7 mouse cellular contexts compared by ENCODE assay signal in genomic region chr3:95986001-95986622, GRCm38 (mm10). TPM values are rescaled to one million over a fixed set of nuclear protein-coding genes. Genes with fewer than 3 reads are reported as not detected.
DNase-seq lines count a peak whose midpoint lies in the region; ATAC-seq lines count a peak whose summit lies in the region.

No protein-coding gene starts in this region.

- peak overlapping the region; percentile 53 for H3K4me3 ChIP-seq in embryonic facial prominence, embryonic 10.5 days
- H3K4me3 ChIP-seq in midbrain, embryonic 10.5 days, result peak overlapping the region; percentile 48
- peak overlapping the region; percentile 22 for H3K4me3 ChIP-seq in stomach, embryonic 15.5 days (replicated peaks)

- no peaks in the 10 kb centered on the region for H3K27me3 ChIP-seq in embryonic facial prominence, embryonic 10.5 days (replicated peaks; ENCODE audit: low read depth, poor library complexity, severe bottlenecking)
- H3K27me3 ChIP-seq in midbrain, embryonic 10.5 days (ENCODE audit: low read depth, poor library complexity, severe bottlenecking), result no peaks in the 10 kb centered on the region
- no peaks in the 10 kb centered on the region for H3K27me3 ChIP-seq in stomach, embryonic 15.5 days (replicated peaks)

- H3K4me1 ChIP-seq in embryonic facial prominence, embryonic 10.5 days, result peaks cover 41% of the 10 kb centered on the region
- H3K4me1 ChIP-seq in midbrain, embryonic 10.5 days, result peaks cover 37% of the 10 kb centered on the region
- peaks cover 22% of the 10 kb centered on the region for H3K4me1 ChIP-seq in stomach, embryonic 15.5 days

- peak overlapping the region; percentile 48 for H3K4me2 ChIP-seq in stomach, embryonic 15.5 days

- peak; percentile 34; the same call in 1 of the 2 replicates for ATAC-seq in stomach, embryonic 15.5 days (ENCODE audit: insufficient read depth, low FRiP score, low read depth)

- WGBS in embryonic facial prominence, embryonic 10.5 days, result 2% methylated on average over 21 of the region's 21 CpGs
- 2% methylated on average over 21 of the region's 21 CpGs for WGBS in midbrain, embryonic 10.5 days
- WGBS in stomach, embryonic 15.5 days, result 7% methylated on average over 21 of the region's 21 CpGs

- H3K9ac ChIP-seq in stomach, embryonic 15.5 days, result peak overlapping the region; percentile 5; the same call in 1 of the 2 replicates

- H3K36me3 ChIP-seq in embryonic facial prominence, embryonic 10.5 days (replicated peaks), result peaks cover 43% of the 10 kb centered on the region
- peaks cover 41% of the 10 kb centered on the region for H3K36me3 ChIP-seq in midbrain, embryonic 10.5 days
- H3K36me3 ChIP-seq in stomach, embryonic 15.5 days, result peaks cover 16% of the 10 kb centered on the region; the same call in 1 of the 2 replicates

- peak; percentile 39 for DNase-seq in urinary bladder, postnatal 14 days (ENCODE audit: low spot score)
- no peak for DNase-seq in urinary bladder, postnatal 25 days (ENCODE audit: low spot score)
- DNase-seq in embryonic facial prominence, embryonic 10.5 days (ENCODE audit: low spot score), result peak; percentile 81
- DNase-seq in heart, postnatal 14 days, result peak; percentile 31 to 70
- DNase-seq in left cerebral cortex, postnatal 14 days (ENCODE audit: low spot score in 2 of 2), result peak; percentile 70 to 91
- peak; percentile 77 for DNase-seq in midbrain, embryonic 10.5 days (ENCODE audit: low spot score)

- intact Hi-C loops in heart, postnatal 14 days (cut with DNase I), result no loop called here
- intact Hi-C loops in left cerebral cortex, postnatal 14 days (cut with DNase I), result no loop called here

- H3K9me3 ChIP-seq in embryonic facial prominence, embryonic 10.5 days, result no peaks in the 10 kb centered on the region
- H3K9me3 ChIP-seq in midbrain, embryonic 10.5 days (replicated peaks), result 0 out of 2 replicates have a peak, but pooled peaks cover 6% of the 10 kb centered on the region
- no peaks in the 10 kb centered on the region for H3K9me3 ChIP-seq in stomach, embryonic 15.5 days

- H3K27ac ChIP-seq in embryonic facial prominence, embryonic 10.5 days (replicated peaks), result peak overlapping the region; percentile 90
- peak overlapping the region; percentile 80 for H3K27ac ChIP-seq in midbrain, embryonic 10.5 days (replicated peaks)
- H3K27ac ChIP-seq in stomach, embryonic 15.5 days, result peak overlapping the region; percentile 94

RNA-seq across cellular contexts. Expression of gene Plekho1, which starts 9.7 kb away (rescaled TPM):
- 73.2 and 78.5 TPM in 2 replicates for polyA plus RNA-seq in embryonic facial prominence, embryonic 10.5 days (2016; fragmentation: Nextera tagmentation; extraction: Ambion mirVana)
- total RNA-seq in heart, postnatal 14 days (2021), result 10 to 100 TPM; 92.3 to 93.0 TPM
- total RNA-seq in left cerebral cortex, postnatal 14 days (2021), result 10 to 100 TPM; 67.5 to 69.7 TPM
- polyA plus RNA-seq in midbrain, embryonic 10.5 days (2016; fragmentation: Nextera tagmentation; extraction: Ambion mirVana), result 66.8 and 69.0 TPM in 2 replicates
- polyA plus RNA-seq in stomach, embryonic 15.5 days (2015; fragmentation: Nextera tagmentation; extraction: Ambion mirVana), result 30.9 and 33.2 TPM in 2 replicates

RNA-seq across cellular contexts. Expression of gene Anp32e, which starts 57.1 kb away (rescaled TPM):
- 369 and 371 TPM in 2 replicates for polyA plus RNA-seq in embryonic facial prominence, embryonic 10.5 days (2016; fragmentation: Nextera tagmentation; extraction: Ambion mirVana)
- total RNA-seq in heart, postnatal 14 days (2021), result 10 to 100 TPM; 72.7 to 86.1 TPM
- 100 to 1,000 TPM in 1 of 2 experiments, 10 to 100 TPM in 1; 95.6 to 107 TPM for total RNA-seq in left cerebral cortex, postnatal 14 days (2021)
- polyA plus RNA-seq in midbrain, embryonic 10.5 days (2016; fragmentation: Nextera tagmentation; extraction: Ambion mirVana), result 366 and 378 TPM in 2 replicates
- 159 and 180 TPM in 2 replicates for polyA plus RNA-seq in stomach, embryonic 15.5 days (2015; fragmentation: Nextera tagmentation; extraction: Ambion mirVana)
